Mouse (Mus musculus): ENCODE results near the gene Zfp62.

The Zfp62 gene

DNA sequence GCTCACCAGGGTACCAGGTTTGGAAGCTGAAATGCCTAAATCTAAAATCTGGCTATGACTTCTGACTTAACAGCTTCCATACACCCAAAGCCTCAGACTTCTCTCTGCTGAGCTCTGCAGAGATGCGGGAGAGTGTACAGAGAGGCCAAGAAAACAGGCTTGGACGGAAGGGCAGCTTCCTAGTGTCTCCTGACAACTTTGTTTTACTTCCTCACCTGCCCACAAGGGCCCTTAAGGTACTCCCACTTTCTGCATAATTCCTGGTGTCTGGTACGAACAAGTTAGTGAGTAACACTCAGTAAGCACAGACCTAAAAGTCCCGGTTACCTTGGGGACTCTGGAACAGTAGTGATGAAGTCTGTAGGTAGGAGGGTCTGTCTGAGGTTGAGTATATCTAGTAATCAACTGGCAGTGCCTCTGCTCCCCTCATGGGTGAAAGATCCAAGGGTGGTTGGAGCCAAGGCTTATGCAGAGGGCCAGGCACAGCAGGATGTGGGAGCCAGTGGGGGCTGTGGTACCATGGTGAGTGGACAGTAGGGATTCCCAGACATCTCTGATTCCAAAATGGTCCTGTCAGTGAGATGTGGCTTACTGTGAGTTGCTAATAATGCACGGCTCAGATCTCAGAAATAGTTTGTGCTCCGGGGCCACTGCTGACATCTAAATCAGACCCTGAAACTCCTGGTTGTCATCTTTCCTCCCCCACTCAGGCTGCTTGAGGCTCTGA is 46.0 kb downstream of the Zfp62 start:
- DNase-seq: no peak

DNA sequence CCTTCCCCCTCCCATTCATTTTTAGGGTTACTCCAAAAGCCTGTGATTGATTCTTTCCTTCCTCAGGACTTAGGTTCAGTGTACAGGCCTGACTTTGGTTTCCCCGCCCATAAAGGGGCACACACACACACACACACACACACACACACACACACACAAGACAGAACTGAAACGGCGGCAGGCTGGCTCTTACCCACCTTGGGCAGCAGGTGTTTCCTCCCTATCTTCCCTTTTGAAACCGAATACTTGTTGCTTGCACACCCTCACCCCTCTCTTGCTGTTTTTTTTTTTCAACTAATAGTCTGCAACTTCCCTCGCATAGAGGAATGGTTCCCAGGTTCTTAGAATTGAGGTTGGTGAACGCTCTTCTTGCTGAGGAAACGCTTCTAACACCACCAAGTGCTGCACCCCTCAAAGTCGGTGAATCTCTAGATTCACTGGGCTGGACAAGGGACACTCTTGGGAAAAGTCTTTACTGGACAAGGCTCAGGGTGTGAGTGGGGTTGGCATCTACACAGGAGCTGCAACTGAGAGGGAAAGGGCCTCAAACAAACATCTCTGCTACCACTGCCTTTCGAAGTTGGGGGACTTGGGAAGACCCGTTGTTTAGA is 46.8 kb downstream of the Zfp62 start:
- DNase-seq: peak in 1 of 2 experiments; percentile 44

DNA sequence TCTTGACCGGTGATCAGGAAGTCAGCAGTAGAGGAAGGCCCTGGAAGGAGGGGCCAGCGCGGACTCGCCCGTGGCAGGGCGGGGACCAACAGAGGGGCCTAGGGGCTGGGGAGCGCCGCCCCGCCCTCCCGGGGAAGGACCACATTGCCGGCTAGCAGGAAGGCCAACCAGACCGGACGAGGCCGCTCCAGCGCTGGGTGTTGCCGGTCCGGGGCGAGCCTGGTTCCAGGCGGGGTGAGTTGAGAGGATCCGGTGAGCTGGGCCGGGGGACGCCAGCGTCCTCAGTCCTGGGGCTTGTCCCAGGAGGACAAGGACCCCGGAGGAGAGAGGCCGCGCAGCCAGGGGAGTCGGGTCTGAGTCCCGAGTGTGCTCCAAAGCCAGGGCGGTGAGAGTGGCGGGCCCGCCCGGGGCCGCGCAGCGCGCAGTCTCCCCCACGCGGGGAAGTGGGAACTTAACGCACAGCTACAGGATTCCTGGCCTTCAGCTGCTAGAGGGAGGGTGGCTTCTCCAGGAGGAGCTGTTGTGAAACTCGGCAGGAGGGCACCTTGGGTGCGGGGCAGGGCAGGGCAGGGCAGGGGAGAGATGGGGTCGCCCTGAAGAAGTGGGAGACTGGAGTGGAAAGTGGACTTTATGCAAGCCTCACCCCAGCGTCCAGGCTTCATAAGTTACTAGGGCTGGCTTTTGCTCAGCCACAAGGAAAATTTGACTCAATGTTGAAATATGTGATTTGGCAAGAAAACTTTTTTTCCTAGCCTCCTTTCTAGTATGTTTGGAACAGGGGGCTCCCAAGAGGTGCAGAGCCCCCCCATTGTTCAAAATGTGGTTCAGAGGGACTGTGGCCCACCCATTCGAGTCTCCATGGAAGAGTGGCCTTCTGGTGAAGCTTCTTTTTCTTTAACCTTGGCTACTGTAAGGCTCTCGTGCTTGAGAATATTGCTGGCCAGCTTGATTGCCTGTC is 47.6 kb downstream of the Zfp62 start:
- peak; percentile 90 to 92 for DNase-seq

DNA sequence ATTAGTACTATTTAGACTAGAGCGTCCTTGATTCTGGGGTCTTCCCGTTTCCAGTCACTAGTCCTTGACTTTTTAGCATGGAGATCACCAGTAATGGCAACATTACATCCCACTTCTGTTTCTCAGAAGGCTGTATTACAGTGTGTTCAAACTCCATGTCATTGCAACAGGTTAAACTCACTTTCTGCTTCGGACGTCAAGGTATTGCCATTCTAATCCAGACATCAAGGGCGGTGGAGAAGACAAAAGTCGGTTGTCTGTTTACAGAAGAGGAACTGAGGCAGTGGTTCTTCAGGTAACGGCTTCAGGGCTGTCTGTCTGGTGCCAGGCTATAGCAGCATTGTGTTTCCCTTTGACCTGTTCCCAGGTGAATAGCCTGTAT is 48.3 kb downstream of the Zfp62 start:
- no peak for DNase-seq

DNA sequence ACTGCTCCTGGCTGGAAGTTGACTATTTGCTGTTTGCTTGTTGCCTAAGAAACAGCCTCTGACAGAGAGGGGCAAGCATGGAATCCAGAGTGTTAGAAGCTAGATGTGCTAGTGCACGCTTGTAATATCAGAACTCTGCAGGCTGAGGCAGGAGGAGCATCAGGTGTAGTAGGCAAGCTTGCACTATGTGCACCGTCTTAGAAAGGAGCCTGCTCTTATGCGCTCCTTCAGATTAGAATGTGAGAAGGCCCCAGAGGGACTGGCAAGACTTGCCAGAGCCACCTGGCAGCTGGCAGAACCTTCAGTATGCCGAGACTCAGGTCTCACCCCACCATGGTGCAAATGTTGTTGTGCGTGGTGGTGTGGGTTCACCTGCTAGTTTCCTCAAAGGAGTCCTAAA is 49.0 kb downstream of the Zfp62 start:
- DNase-seq: no peak

DNA sequence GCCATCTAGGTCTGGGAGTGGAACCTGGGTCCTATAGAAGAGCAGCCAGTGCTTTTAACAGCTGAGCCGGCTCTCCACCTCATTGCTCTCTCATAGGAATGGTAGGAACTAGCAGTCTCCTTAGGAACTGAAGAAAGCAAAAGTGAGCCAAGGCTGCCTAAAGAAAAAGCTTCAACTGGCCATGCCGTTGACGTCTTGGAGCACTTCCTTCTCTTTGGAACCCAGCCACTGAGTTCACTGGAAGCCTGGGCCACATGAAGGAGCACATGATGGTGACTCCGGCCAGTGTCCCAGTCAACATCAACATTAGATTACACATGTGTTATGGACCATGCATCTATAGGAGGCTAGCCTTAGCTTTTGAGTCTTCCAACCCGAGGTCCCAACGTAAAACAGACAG is 49.9 kb downstream of the Zfp62 start:
- DNase-seq: no peak

DNA sequence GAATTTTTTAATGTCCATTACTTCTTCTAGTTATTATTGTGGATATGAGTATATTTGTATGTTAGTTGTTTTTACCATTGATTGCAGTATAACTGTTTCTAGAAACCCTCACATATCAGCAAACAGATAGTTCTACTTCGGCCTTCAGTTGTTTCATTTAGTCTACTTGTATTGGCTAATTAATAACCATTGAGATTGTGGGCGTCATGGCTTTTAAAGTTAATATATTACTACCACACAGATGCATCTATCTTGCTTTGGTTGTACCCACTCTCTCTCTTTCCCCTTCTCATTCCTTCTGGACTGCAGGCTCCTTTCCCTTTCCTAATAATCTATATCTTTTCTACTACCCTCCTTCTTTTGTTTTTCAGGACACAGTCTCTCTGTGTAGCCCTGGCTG is 56.2 kb downstream of the Zfp62 start:
- peak in 1 of 2 experiments; percentile 70 for DNase-seq

DNA sequence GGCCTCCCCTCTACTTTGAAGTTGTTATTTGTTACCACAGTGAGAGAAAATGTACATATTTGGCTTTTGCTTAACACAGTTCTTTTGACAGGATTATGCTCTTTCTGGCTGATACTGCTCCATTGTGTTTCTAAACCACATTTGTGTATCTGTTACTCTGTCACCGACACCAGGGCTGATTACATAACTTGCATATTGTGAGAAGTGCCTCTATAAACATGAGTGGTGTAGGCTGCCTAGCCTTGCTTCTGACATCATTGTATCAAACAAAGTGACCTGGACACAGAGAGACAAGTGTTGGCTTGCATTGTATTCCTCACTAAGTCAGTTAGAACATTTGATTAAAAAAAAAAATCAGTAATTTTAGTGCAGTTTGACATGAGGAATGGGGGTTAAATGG is 56.7 kb downstream of the Zfp62 start:
- no peak for DNase-seq

DNA sequence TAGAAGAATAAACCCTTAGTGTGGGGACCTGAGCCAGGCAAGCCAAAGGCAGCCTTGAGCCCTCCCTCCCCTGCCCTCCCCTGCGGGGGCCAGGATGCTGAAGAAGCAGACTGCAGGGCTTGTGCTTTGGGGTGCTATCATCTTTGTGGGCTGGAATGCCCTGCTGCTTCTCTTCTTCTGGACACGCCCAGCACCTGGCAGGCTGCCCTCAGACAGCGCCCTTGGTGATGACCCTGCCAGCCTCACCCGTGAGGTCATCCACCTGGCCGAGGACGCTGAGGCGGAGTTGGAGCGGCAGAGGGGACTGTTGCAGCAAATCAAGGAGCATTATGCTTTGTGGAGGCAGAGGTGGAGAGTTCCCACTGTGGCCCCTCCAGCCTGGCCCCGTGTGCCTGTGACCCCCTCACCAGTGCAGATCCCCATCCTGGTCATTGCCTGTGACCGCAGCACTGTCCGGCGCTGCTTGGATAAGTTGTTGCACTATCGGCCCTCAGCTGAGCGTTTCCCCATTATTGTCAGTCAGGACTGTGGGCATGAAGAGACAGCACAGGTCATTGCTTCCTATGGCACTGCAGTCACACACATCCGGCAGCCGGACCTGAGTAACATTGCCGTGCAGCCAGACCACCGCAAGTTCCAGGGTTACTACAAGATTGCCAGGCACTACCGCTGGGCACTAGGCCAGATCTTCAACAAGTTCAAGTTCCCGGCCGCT is 57.7 kb downstream of the Zfp62 start:
- peak; percentile 89 to 94 for DNase-seq

DNA sequence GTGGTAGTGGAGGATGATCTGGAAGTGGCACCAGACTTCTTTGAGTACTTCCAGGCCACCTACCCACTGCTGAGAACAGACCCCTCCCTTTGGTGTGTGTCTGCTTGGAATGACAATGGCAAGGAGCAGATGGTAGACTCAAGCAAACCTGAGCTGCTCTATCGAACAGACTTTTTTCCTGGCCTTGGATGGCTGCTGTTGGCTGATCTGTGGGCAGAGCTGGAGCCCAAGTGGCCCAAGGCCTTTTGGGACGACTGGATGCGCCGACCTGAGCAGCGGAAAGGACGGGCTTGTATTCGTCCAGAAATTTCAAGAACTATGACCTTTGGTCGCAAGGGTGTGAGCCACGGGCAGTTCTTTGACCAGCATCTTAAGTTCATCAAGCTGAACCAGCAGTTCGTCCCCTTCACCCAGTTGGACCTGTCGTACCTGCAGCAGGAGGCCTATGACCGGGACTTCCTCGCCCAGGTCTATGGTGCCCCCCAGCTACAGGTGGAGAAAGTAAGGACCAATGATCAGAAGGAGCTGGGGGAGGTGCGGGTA is 58.3 kb downstream of the Zfp62 start:
- DNase-seq: peak; percentile 88 to 92

DNA sequence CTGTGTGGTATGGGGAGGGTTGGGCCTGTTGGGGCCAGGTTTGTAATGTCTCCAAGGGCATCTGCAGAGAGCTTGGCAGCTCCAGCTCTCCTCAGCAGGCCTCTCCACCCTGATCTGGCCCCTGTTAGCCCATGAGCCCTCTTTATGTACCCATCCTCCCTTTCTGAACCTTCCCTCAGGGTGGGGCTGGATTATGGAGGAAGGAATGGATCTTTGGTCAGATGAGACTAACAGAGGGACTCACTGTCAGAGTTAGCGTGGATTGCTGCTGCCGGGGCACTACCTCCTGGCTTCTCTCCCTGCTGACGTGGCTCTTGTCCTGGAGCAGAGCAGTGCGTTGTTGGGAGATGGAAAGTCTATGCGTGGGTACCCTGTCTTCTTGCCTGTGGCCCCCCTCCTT is 59.2 kb downstream of the Zfp62 start:
- no peak for DNase-seq

DNA sequence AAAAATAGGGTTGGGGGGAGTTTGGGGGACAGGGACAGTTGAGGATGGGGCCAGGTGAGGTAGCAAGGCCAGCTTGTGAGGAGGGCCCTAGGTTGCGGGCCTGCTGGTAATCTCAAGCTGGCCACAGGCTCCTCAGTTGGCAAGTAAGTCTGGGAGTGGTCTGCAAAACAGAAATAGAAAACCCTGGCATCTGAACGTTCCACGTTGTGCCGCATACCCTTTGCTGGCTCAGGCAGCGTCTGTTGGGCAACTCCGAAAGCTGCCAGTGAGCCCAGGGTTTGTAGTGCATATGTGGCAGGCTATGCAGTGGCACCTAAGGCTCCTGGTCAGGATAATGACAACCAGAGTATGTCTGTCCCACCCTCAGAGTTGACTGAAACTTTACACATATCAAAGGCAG is 60.1 kb downstream of the Zfp62 start:
- DNase-seq: no peak

DNA sequence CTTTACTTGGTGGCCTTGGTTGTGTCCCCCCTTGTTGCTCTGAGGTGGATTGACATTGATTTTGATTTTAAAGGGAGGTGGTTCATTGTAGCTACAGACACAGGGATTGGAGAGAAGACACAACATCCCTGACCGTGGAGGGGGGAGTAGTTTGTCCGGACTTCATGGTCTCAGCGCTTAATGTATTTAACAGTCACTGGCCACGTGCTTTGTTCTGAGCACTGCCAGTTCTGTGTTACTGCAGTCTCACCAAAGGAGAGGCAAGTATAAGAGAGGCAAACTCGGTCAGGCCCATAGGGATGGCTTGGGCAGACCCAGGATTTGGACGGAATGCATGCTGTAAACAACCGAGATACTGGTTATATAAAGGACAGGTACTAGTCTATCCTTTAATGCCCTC is 61.0 kb downstream of the Zfp62 start:
- no peak for DNase-seq

DNA sequence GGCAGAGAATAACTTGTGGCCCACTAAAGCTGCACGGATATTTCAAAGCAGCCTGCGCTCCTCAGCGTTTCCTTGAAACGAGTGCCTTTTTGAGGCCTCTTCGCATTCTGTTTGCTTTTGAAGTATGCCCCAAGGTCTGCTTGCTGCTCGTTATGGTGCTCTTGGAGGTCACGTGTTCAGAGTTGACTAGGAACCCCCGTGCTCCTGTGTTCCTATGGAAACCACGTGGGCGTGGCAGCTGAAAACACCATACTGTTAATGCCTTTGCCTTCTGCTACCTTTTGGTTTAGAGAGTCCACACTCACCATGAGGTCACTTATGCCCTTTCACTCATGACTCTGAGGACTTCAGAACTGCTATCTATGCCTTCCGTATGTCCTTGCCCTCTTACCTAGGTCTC is 61.5 kb downstream of the Zfp62 start:
- DNase-seq: no peak

DNA sequence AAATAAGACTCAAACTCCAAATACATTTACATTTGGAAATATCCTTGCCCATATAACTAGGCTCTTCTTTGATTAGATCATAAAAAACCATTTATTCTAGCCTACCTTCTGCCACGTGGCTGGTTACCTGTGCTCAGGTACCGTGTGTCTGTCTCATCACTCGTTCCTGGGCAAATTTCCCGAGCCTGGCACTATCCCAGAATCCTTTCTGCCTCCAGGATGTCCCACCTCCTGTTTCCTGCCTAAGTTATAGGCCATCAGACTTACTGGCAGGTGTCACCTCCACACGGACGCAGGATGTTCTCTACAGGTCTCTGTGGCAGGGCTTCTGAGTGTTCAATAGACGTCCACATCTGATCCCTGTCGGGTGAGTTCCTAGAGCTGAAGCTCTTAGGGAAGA is 62.0 kb downstream of the Zfp62 start:
- no peak for DNase-seq

DNA sequence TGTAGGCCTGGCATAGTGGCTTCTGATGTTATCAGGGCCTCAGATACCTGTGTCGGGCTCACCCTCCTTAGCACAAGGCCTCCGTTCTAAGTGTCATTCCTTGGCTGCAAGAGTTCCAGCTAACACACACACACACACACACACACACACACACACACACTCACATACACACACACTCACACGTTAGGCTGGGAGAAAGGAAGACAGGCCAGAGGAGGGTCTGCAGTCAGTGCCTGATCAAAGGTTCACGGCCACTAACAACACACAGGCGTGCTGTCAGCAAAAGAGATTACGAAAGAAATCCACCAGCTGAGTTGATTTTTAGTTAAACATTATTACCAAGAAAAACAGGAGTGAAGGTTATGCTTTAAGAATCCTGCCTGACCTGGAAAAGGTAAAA is 63.6 kb downstream of the Zfp62 start:
- DNase-seq: peak in 1 of 2 experiments; percentile 81

DNA sequence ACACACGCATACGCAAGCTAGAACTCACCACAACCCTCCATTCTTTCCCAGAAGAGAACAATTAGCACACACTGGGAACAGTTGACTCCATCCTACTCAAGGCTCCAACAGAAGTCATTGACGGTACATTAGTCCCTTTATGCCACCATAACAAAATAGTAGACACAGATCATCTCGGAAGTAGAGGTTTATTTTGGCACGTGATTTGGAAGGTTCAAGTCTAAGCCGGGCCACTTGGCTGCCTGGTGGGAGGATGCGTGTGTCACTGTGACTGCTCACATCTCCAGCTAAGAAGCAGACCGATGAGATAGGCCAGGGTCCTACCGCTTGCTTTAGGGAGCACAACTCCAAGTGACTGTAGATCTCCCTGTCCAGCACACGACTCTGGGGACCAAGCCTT is 64.2 kb downstream of the Zfp62 start:
- DNase-seq: no peak

DNA sequence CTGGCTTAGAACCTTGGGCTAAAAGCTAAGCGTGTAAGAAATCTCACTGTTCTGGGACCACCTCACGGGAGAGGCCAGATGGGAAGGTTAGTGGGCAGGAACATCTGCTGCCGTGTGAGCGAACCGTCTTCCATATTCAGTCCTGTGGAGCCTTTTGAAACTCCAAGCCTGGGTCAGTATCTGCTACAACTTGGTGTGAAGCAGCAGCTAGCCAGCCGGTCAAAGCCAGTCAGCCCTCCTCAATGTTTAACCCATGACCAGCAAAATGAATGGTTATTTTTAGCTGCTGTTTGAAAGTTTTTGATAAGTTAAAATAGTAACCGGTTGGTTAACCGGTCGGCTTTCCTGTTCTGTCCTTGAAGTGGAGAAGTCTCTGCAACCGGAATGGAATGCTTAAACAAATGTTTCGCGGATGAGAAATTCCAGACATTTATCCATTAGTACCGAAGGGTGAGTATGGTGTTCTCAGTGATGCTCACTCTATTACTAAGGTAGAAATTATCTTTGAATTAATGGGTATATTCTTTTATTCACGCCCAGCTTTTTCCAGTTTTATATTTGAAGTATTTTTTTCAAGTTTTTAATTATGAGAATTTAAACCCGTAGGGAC is 65.0 kb downstream of the Zfp62 start:
- DNase-seq: peak in 1 of 2 experiments; percentile 80
